Mouse (Mus musculus): ENCODE results near the gene Tead4.
"Not testable (repeated sequence)": the region's sequence is repeated elsewhere in the genome, so short reads cannot be mapped to it uniquely, and the experiment has no call there.

The Tead4 gene

GRCm38 (mm10) chr6:128300134-128301001 is at the start of gene Tead4:
Gene Tead4, minus strand, starts transcription at chr6:128300823.
- DNase-seq = peak; percentile 83

- no peak for DNase-seq
Measured at GRCm38 (mm10) chr6:128349711-128350110, 49.1 kb upstream of the Tead4 start.

- DNase-seq = no peak
Measured at GRCm38 (mm10) chr6:128346782-128347181, 46.2 kb upstream of the Tead4 start.

- DNase-seq = no peak
Measured at GRCm38 (mm10) chr6:128345623-128346022, 45.0 kb upstream of the Tead4 start.

GRCm38 (mm10) chr6:128341956-128342723 is 41.5 kb upstream of the Tead4 start:
- DNase-seq = no peak

GRCm38 (mm10) chr6:128338876-128339275 is 38.3 kb upstream of the Tead4 start:
- DNase-seq = no peak

GRCm38 (mm10) chr6:128337467-128337866 is 36.8 kb upstream of the Tead4 start:
- DNase-seq = peak; percentile 49

- DNase-seq = peak; percentile 47
Measured at GRCm38 (mm10) chr6:128334397-128335124, 33.9 kb upstream of the Tead4 start.

- DNase-seq = peak; percentile 31
Measured at GRCm38 (mm10) chr6:128318317-128318716, 17.7 kb upstream of the Tead4 start.

GRCm38 (mm10) chr6:128315597-128315996 is 15.0 kb upstream of the Tead4 start:
- no peak for DNase-seq

- DNase-seq = no peak
Measured at GRCm38 (mm10) chr6:128314796-128315195, 14.2 kb upstream of the Tead4 start.

GRCm38 (mm10) chr6:128308311-128308710 is 7.7 kb upstream of the Tead4 start:
- DNase-seq = peak; percentile 58

GRCm38 (mm10) chr6:128304801-128305200 is 4.2 kb upstream of the Tead4 start:
- no peak for DNase-seq

- not testable (repeated sequence) for DNase-seq
Measured at GRCm38 (mm10) chr6:128302640-128303039, 2.0 kb upstream of the Tead4 start.

- no peak for DNase-seq
Measured at GRCm38 (mm10) chr6:128301891-128302290, 1.3 kb upstream of the Tead4 start.

GRCm38 (mm10) chr6:128301458-128301857 is 835 bp upstream of the Tead4 start:
- DNase-seq = no peak

- no peak for DNase-seq
Measured at GRCm38 (mm10) chr6:128299292-128300133, 1.1 kb downstream of the Tead4 start.

GRCm38 (mm10) chr6:128298246-128298645 is 2.4 kb downstream of the Tead4 start:
- DNase-seq = no peak

- no peak for DNase-seq
Measured at GRCm38 (mm10) chr6:128296750-128297393, 3.8 kb downstream of the Tead4 start.

GRCm38 (mm10) chr6:128295876-128296749 is 4.5 kb downstream of the Tead4 start:
- DNase-seq = peak; percentile 75

GRCm38 (mm10) chr6:128291284-128291683 is 9.3 kb downstream of the Tead4 start:
- no peak for DNase-seq
